Mouse (Mus musculus): Measurements from ENCODE around the gene Khdc1a. TPM values are rescaled to one million over a fixed set of nuclear protein-coding genes. Genes with fewer than 3 reads are reported as not detected.

Gene Khdc1a
- 0.08 TPM in 1 of 2 replicates, not detected in the other for polyA plus RNA-seq (2012; rRNA removed)

- Histone ChIP-seq H3K27me3 (ENCODE audit: control insufficient read depth, insufficient read depth, low read length) (no peaks in the 10 kb centered on the region), H3K4me3 (ENCODE audit: low read depth, low read length) (no peak within 1 kb of the TSS), H3K27ac (ENCODE audit: insufficient read depth, low read depth, low read length) (no peak within 1 kb of the TSS), H3K36me3 (ENCODE audit: control insufficient read depth, insufficient read depth, low read length) (no peaks in the 10 kb centered on the region), H3K4me1 (ENCODE audit: control insufficient read depth, insufficient read depth, insufficient read length, low read length) (no peaks in the 10 kb centered on the region)
- 82% methylated on average over 2 of the region's 2 CpGs for WGBS
- TF ChIP-seq POLR2A (IDR thresholded peaks at IDR 0.05; ENCODE audit: low read depth, low read length), result no peak
- no peak for TF ChIP-seq CTCF (IDR thresholded peaks at IDR 0.05; ENCODE audit: extremely low read depth, insufficient read length, insufficient replicate concordance, low read depth, low read length)
These were observed at the start of gene Khdc1a for GRCm38 (mm10) chr1:21349341-21349740. Gene Khdc1a (plus strand): TSS chr1:21349641.

GRCm38 (mm10) chr1:21299826-21300225, 49.6 kb upstream of the Khdc1a start:
- no peak overlapping the region for H3K27ac ChIP-seq (ENCODE audit: insufficient read depth, low read depth, low read length)
- no peaks in the 10 kb centered on the region for H3K36me3 ChIP-seq (ENCODE audit: control insufficient read depth, insufficient read depth, low read length)
- TF ChIP-seq CTCF (IDR thresholded peaks at IDR 0.05; ENCODE audit: extremely low read depth, insufficient read length, insufficient replicate concordance, low read depth, low read length) (no peak), POLR2A (IDR thresholded peaks at IDR 0.05; ENCODE audit: low read depth, low read length) (no peak)
- no peak overlapping the region for H3K4me3 ChIP-seq (ENCODE audit: low read depth, low read length)
- H3K27me3 ChIP-seq (ENCODE audit: control insufficient read depth, insufficient read depth, low read length), result no peaks in the 10 kb centered on the region
- WGBS, result 57% methylated on average over 3 of the region's 3 CpGs
- no peaks in the 10 kb centered on the region for H3K4me1 ChIP-seq (ENCODE audit: control insufficient read depth, insufficient read depth, insufficient read length, low read length)

GRCm38 (mm10) chr1:21301686-21302085, 47.8 kb upstream of the Khdc1a start:
- no peak overlapping the region for H3K4me3 ChIP-seq (ENCODE audit: low read depth, low read length)
- TF ChIP-seq POLR2A (IDR thresholded peaks at IDR 0.05; ENCODE audit: low read depth, low read length) (no peak), CTCF (IDR thresholded peaks at IDR 0.05; ENCODE audit: extremely low read depth, insufficient read length, insufficient replicate concordance, low read depth, low read length) (no peak)
- H3K27ac ChIP-seq (ENCODE audit: insufficient read depth, low read depth, low read length), result no peak overlapping the region
- H3K36me3 ChIP-seq (ENCODE audit: control insufficient read depth, insufficient read depth, low read length), result no peaks in the 10 kb centered on the region
- H3K27me3 ChIP-seq (ENCODE audit: control insufficient read depth, insufficient read depth, low read length), result no peaks in the 10 kb centered on the region
- 75% methylated on average over 3 of the region's 3 CpGs for WGBS
- H3K4me1 ChIP-seq (ENCODE audit: control insufficient read depth, insufficient read depth, insufficient read length, low read length), result no peaks in the 10 kb centered on the region

- H3K27me3 ChIP-seq (ENCODE audit: control insufficient read depth, insufficient read depth, low read length), result no peaks in the 10 kb centered on the region
- no peaks in the 10 kb centered on the region for H3K36me3 ChIP-seq (ENCODE audit: control insufficient read depth, insufficient read depth, low read length)
- H3K4me3 ChIP-seq (ENCODE audit: low read depth, low read length), result no peak overlapping the region
- WGBS, result 61% methylated on average over 3 of the region's 3 CpGs
- no peaks in the 10 kb centered on the region for H3K4me1 ChIP-seq (ENCODE audit: control insufficient read depth, insufficient read depth, insufficient read length, low read length)
- H3K27ac ChIP-seq (ENCODE audit: insufficient read depth, low read depth, low read length), result no peak overlapping the region
- no peak for TF ChIP-seq CTCF (IDR thresholded peaks at IDR 0.05; ENCODE audit: extremely low read depth, insufficient read length, insufficient replicate concordance, low read depth, low read length)
- TF ChIP-seq POLR2A (IDR thresholded peaks at IDR 0.05; ENCODE audit: low read depth, low read length), result no peak
These were observed 45.3 kb upstream of the Khdc1a start for GRCm38 (mm10) chr1:21304174-21304573.

GRCm38 (mm10) chr1:21304646-21305045, 44.8 kb upstream of the Khdc1a start:
- H3K4me1 ChIP-seq (ENCODE audit: control insufficient read depth, insufficient read depth, insufficient read length, low read length), result no peaks in the 10 kb centered on the region
- no peak overlapping the region for H3K4me3 ChIP-seq (ENCODE audit: low read depth, low read length)
- H3K27me3 ChIP-seq (ENCODE audit: control insufficient read depth, insufficient read depth, low read length), result no peaks in the 10 kb centered on the region
- WGBS, result 65% methylated on average over 4 of the region's 4 CpGs
- no peaks in the 10 kb centered on the region for H3K36me3 ChIP-seq (ENCODE audit: control insufficient read depth, insufficient read depth, low read length)
- H3K27ac ChIP-seq (ENCODE audit: insufficient read depth, low read depth, low read length), result no peak overlapping the region
- TF ChIP-seq CTCF (IDR thresholded peaks at IDR 0.05; ENCODE audit: extremely low read depth, insufficient read length, insufficient replicate concordance, low read depth, low read length) (no peak), POLR2A (IDR thresholded peaks at IDR 0.05; ENCODE audit: low read depth, low read length) (no peak)

- no peaks in the 10 kb centered on the region for H3K36me3 ChIP-seq (ENCODE audit: control insufficient read depth, insufficient read depth, low read length)
- 87% methylated on average over 3 of the region's 3 CpGs for WGBS
- H3K4me3 ChIP-seq (ENCODE audit: low read depth, low read length), result no peak overlapping the region
- TF ChIP-seq CTCF (IDR thresholded peaks at IDR 0.05; ENCODE audit: extremely low read depth, insufficient read length, insufficient replicate concordance, low read depth, low read length), result no peak
- TF ChIP-seq POLR2A (IDR thresholded peaks at IDR 0.05; ENCODE audit: low read depth, low read length), result no peak
- H3K27me3 ChIP-seq (ENCODE audit: control insufficient read depth, insufficient read depth, low read length), result no peaks in the 10 kb centered on the region
- no peaks in the 10 kb centered on the region for H3K4me1 ChIP-seq (ENCODE audit: control insufficient read depth, insufficient read depth, insufficient read length, low read length)
- H3K27ac ChIP-seq (ENCODE audit: insufficient read depth, low read depth, low read length), result no peak overlapping the region; the same call in 1 of the 2 replicates
These were observed 44.0 kb upstream of the Khdc1a start for GRCm38 (mm10) chr1:21305443-21305842.

- 79% methylated on average over 2 of the region's 2 CpGs for WGBS
- Histone ChIP-seq H3K4me3 (ENCODE audit: low read depth, low read length) (no peak overlapping the region), H3K4me1 (ENCODE audit: control insufficient read depth, insufficient read depth, insufficient read length, low read length) (no peaks in the 10 kb centered on the region), H3K36me3 (ENCODE audit: control insufficient read depth, insufficient read depth, low read length) (no peaks in the 10 kb centered on the region), H3K27me3 (ENCODE audit: control insufficient read depth, insufficient read depth, low read length) (no peaks in the 10 kb centered on the region), H3K27ac (ENCODE audit: insufficient read depth, low read depth, low read length) (no peak overlapping the region)
- no peak for TF ChIP-seq CTCF (IDR thresholded peaks at IDR 0.05; ENCODE audit: extremely low read depth, insufficient read length, insufficient replicate concordance, low read depth, low read length)
- TF ChIP-seq POLR2A (IDR thresholded peaks at IDR 0.05; ENCODE audit: low read depth, low read length), result no peak
These were observed 35.1 kb upstream of the Khdc1a start for GRCm38 (mm10) chr1:21314336-21314735.
